Mouse (Mus musculus) c-Kit-positive CD71-positive TER-119-negative erythroid progenitor cells, embryonic 14.5 days (primary cell): Measurements from ENCODE around the gene Gm21731.
"Not testable (repeated sequence)": the region's sequence is repeated elsewhere in the genome, so short reads cannot be mapped to it uniquely, and the experiment has no call there.

ENCODE experiments used
- DNase-seq: peaks from one replicate; pipeline ENCODE4 v3.0.0-alpha.2; 2013; ENCODE audit warnings: low read depth

The Gm21731 gene

GRCm38 (mm10) chr13:120238811-120239210, at the start of gene Gm21731:
TSS of gene Gm21731 (plus strand) at chr13:120239111.
- DNase-seq = not testable (repeated sequence)

GRCm38 (mm10) chr13:120196189-120196821, 42.6 kb upstream of the Gm21731 start:
- DNase-seq = not testable (repeated sequence)

- not testable (repeated sequence) for DNase-seq
Observed at GRCm38 (mm10) chr13:120215847-120216246, 23.1 kb upstream of the Gm21731 start, which contains the start of gene Gm21762. TSS of gene Gm21762 (minus strand) at chr13:120215947.

- DNase-seq = not testable (repeated sequence)
Observed at GRCm38 (mm10) chr13:120220922-120221321, 18.0 kb upstream of the Gm21731 start.

GRCm38 (mm10) chr13:120223012-120223659, 15.8 kb upstream of the Gm21731 start:
- DNase-seq = not testable (repeated sequence)

GRCm38 (mm10) chr13:120231798-120232197, 7.1 kb upstream of the Gm21731 start:
- DNase-seq = not testable (repeated sequence)

GRCm38 (mm10) chr13:120232447-120233049, 6.4 kb upstream of the Gm21731 start:
- not testable (repeated sequence) for DNase-seq

- not testable (repeated sequence) for DNase-seq
Observed at GRCm38 (mm10) chr13:120251208-120251924, 12.5 kb downstream of the Gm21731 start.

- not testable (repeated sequence) for DNase-seq
Observed at GRCm38 (mm10) chr13:120258817-120259658, 20.1 kb downstream of the Gm21731 start.

GRCm38 (mm10) chr13:120259718-120260117, 20.8 kb downstream of the Gm21731 start:
- DNase-seq = not testable (repeated sequence)

GRCm38 (mm10) chr13:120262870-120263269, 24.0 kb downstream of the Gm21731 start, which contains the start of gene AF067061:
TSS of gene AF067061 (plus strand) at chr13:120263114.
- DNase-seq = not testable (repeated sequence)

GRCm38 (mm10) chr13:120277837-120278236, 38.9 kb downstream of the Gm21731 start:
- DNase-seq = not testable (repeated sequence)

GRCm38 (mm10) chr13:120278784-120279183, 39.9 kb downstream of the Gm21731 start:
- no peak for DNase-seq
